Mouse (Mus musculus) heart, embryonic 13.5 days (tissue): ENCODE results near the gene Efcab9. TPM values are rescaled to one million over a fixed set of nuclear protein-coding genes. Genes with fewer than 3 reads are reported as not detected.

Experiments
- ATAC-seq: fragments of 200-750 bp; cut with Nextera tagmentation; 2 replicates; pipeline ENCODE4 v1.8.0; 2017; ENCODE audit warnings: moderate TSS enrichment; ENCODE audit not compliant: insufficient number of reproducible peaks, low FRiP score, low TSS enrichment; ENCODE audit errors: extremely low read depth
- H3K27ac ChIP-seq: fragments of 300-500 bp; sonication (generic); replicated peaks from 2 replicates; pipeline ENCODE4 v1.5.1; 2015; ENCODE audit warnings: moderate library complexity, mild to moderate bottlenecking, inconsistent platforms
- H3K27me3 ChIP-seq: fragments of 300-500 bp; sonication (generic); replicated peaks from 2 replicates; pipeline ENCODE4 v1.6.1; 2015; ENCODE audit warnings: mild to moderate bottlenecking, inconsistent platforms
- H3K36me3 ChIP-seq: fragments of 300-500 bp; sonication (generic); 2 replicates; pipeline ENCODE4 v1.6.1; 2015; ENCODE audit warnings: mild to moderate bottlenecking, inconsistent platforms
- H3K4me1 ChIP-seq: fragments of 300-500 bp; sonication (generic); 2 replicates; pipeline ENCODE4 v1.6.1; 2015; ENCODE audit warnings: inconsistent platforms
- H3K4me2 ChIP-seq: fragments of 300-500 bp; sonication (generic); 2 replicates; pipeline ENCODE4 v1.6.1; 2015; ENCODE audit warnings: inconsistent platforms, mild to moderate bottlenecking, moderate library complexity
- H3K4me3 ChIP-seq: fragments of 300-500 bp; sonication (generic); 2 replicates; pipeline ENCODE4 v1.5.1; 2015; ENCODE audit warnings: moderate library complexity, mild to moderate bottlenecking, inconsistent platforms
- H3K9ac ChIP-seq: fragments of 300-500 bp; sonication (generic); 2 replicates; pipeline ENCODE4 v1.6.1; 2015; ENCODE audit warnings: inconsistent platforms, mild to moderate bottlenecking, moderate library complexity
- H3K9me3 ChIP-seq: fragments of 300-500 bp; sonication (generic); 2 replicates; pipeline ENCODE4 v1.6.1; 2016; ENCODE audit warnings: inconsistent platforms
- WGBS: fragments of 180-500 bp; shearing (Covaris S2); methylation state at CpG from one replicate; pipeline ENCODE4 v1.1.7; 2015; ENCODE audit warnings: mixed read lengths; 5-methylcytosine and 5-hydroxymethylcytosine counted together
- polyA plus RNA-seq: library from polyadenylated mRNA; unstranded; fragments of >200 nt; fragmentation: Nextera tagmentation; extraction: Ambion mirVana; gene quantifications from 2 replicates; pipeline ENCODE4 v1.2.1, GENCODE M21; 2015

The Efcab9 gene
- polyA plus RNA-seq, 1 experiment from 2014 or later = 0.25 TPM

DNA sequence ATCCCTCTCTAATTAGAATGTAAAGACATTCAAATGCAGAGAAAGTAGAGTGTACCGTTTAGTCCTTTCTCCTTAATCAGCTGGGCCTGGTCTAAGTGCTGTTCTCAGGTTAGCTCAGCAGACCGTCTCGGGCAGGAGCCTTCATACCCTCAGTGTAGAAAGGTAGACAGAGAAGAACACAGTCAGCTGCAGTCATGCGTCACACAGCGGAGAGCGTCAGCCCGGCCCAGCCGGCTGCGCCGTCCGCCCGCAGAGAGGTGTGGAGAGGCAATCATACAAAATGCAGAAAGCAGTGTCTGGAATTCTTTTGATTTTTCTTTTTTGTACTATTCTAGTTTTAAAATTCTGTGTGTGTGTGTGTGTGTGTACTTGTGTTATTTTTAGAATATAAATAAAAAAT lies 13.7 kb upstream of the Efcab9 start:
- 83% methylated on average over 12 of the region's 12 CpGs for WGBS
- ATAC-seq = no peak
- Histone ChIP-seq H3K36me3 (no peaks in the 10 kb centered on the region), H3K9me3 (no peaks in the 10 kb centered on the region), H3K9ac (no peak overlapping the region), H3K27ac (no peak overlapping the region), H3K27me3 (no peaks in the 10 kb centered on the region), H3K4me3 (no peak overlapping the region), H3K4me1 (peaks cover 53% of the 10 kb centered on the region), H3K4me2 (no peak overlapping the region)

DNA sequence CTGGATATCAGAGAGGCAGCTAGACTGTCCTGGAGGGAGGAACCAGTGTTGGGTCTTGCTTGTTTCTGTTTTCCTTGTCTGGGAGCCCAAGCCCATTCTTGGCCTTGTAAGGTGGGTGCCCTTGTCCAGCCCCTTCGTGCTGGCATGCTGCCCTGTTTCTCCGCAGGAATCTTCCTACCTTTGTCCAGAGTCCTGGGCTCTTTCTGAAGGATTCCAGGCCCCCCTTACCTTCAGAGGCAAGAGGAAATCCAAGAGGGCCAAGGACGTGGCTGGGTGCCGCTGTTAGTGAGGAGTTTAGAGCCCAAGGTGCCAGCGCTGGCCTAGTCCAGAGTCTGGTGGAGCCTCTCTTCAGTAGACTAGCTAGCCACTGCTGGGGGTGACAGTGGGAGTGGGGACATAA lies 12.6 kb upstream of the Efcab9 start:
- Histone ChIP-seq H3K9me3 (no peaks in the 10 kb centered on the region), H3K4me1 (peaks cover 56% of the 10 kb centered on the region), H3K27me3 (no peaks in the 10 kb centered on the region), H3K4me2 (no peak overlapping the region), H3K36me3 (no peaks in the 10 kb centered on the region), H3K27ac (no peak overlapping the region), H3K4me3 (no peak overlapping the region), H3K9ac (no peak overlapping the region)
- WGBS = 86% methylated on average over 5 of the region's 5 CpGs
- no peak for ATAC-seq

- Histone ChIP-seq H3K9ac (no peak overlapping the region), H3K27ac (no peak overlapping the region), H3K4me3 (no peak overlapping the region), H3K4me1 (peaks cover 56% of the 10 kb centered on the region), H3K4me2 (no peak overlapping the region), H3K27me3 (no peaks in the 10 kb centered on the region), H3K9me3 (no peaks in the 10 kb centered on the region), H3K36me3 (no peaks in the 10 kb centered on the region)
- ATAC-seq = no peak
- 82% methylated on average over 6 of the region's 6 CpGs for WGBS
Measured at GRCm38 (mm10) chr11:32544041-32544440, 12.2 kb upstream of the Efcab9 start.

GRCm38 (mm10) chr11:32542687-32543411 lies 11.0 kb upstream of the Efcab9 start:
- peaks cover 57% of the 10 kb centered on the region for H3K4me1 ChIP-seq
- H3K36me3 ChIP-seq = no peaks in the 10 kb centered on the region
- no peaks in the 10 kb centered on the region for H3K27me3 ChIP-seq
- H3K9ac ChIP-seq = 0 out of 2 replicates have a peak overlapping the region, but pooled peaks have one; percentile 37
- peak overlapping the region; percentile 53 for H3K27ac ChIP-seq
- no peak for ATAC-seq
- H3K4me3 ChIP-seq = no peak overlapping the region
- peak overlapping the region; percentile 24; the same call in 1 of the 2 replicates for H3K4me2 ChIP-seq
- WGBS = 19% methylated on average over 3 of the region's 3 CpGs
- H3K9me3 ChIP-seq = no peaks in the 10 kb centered on the region

GRCm38 (mm10) chr11:32542181-32542580 lies 10.3 kb upstream of the Efcab9 start:
- peak overlapping the region; percentile 24; the same call in 1 of the 2 replicates for H3K4me2 ChIP-seq
- no peaks in the 10 kb centered on the region for H3K9me3 ChIP-seq
- no peak overlapping the region for H3K4me3 ChIP-seq
- peak overlapping the region; percentile 53 for H3K27ac ChIP-seq
- WGBS = 83% methylated on average over 4 of the region's 4 CpGs
- H3K4me1 ChIP-seq = peaks cover 50% of the 10 kb centered on the region
- no peaks in the 10 kb centered on the region for H3K27me3 ChIP-seq
- H3K9ac ChIP-seq = no peak overlapping the region
- H3K36me3 ChIP-seq = no peaks in the 10 kb centered on the region
- ATAC-seq = no peak

DNA sequence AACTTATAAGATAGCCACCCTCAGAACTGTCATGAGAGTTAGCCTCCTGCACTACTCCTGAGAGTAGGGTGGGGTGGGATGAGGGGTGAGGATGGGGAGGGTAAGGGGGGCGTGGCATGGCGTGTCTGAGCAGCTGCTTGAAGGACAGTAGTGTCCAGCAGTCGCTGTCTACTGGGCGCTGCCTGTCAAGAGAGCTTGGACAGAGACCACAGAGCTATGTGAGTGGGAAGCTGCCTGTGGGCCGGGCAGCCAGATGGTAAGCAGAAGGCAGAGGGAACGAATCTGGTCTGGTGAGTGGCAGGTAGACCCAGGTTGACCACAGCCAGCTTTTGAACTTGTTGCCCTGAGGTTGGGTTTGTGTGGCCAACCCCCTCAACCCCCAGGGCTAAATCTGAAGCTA lies 8.6 kb upstream of the Efcab9 start:
- Histone ChIP-seq H3K27ac (no peak overlapping the region), H3K4me2 (no peak overlapping the region), H3K9ac (no peak overlapping the region), H3K9me3 (no peaks in the 10 kb centered on the region), H3K4me3 (no peak overlapping the region), H3K36me3 (no peaks in the 10 kb centered on the region), H3K27me3 (no peaks in the 10 kb centered on the region), H3K4me1 (peaks cover 39% of the 10 kb centered on the region)
- ATAC-seq = no peak
- 64% methylated on average over 6 of the region's 6 CpGs for WGBS

DNA sequence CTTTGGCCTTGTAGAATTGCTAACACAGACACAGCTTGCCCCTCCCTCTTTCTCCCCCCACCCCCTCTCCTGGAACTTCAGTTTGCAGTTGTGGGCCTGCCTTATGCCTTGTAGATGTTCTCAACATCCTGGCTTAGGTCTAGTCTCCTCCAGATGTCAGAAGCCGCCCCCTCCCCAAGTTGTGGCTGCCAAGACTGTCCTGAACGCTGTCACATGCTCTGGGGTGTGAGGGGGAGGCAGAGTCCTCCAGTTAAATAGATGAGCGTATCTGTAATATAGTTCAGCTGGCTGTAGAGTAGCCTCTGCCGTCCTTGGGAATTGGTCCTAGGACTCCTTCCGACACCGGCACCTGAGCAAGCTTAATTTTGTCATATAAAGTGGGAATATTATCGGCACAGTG lies 7.8 kb upstream of the Efcab9 start:
- Histone ChIP-seq H3K27me3 (no peaks in the 10 kb centered on the region; the same call in 1 of the 2 replicates), H3K9me3 (no peaks in the 10 kb centered on the region), H3K27ac (0 out of 2 replicates have a peak overlapping the region, but pooled peaks have one; percentile 54), H3K36me3 (no peaks in the 10 kb centered on the region), H3K4me1 (peaks cover 44% of the 10 kb centered on the region), H3K4me2 (no peak overlapping the region), H3K4me3 (no peak overlapping the region), H3K9ac (no peak overlapping the region)
- WGBS = 74% methylated on average over 7 of the region's 7 CpGs
- no peak for ATAC-seq

DNA sequence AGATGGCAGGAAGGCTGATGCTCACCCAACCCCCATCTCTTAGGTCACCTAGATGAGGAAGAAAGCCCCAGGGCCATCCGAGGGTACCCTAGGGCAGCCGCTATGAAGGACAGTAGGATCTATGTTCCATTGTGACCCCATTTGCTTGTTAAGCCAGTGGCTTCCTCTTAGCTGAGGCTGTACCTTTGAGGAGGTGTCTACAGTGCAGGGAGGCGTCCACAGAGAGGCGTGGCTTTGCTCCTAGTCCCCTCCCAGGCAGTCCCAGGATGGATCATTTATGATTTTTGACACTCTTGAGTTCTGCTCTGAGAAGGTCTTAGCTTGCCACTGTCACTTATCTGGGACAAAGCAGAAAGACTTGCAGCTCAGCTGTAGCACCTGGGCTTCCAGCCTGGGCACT lies 7.0 kb upstream of the Efcab9 start:
- WGBS = 84% methylated on average over 4 of the region's 4 CpGs
- Histone ChIP-seq H3K4me2 (no peak overlapping the region), H3K4me3 (no peak overlapping the region), H3K4me1 (peaks cover 53% of the 10 kb centered on the region), H3K27ac (peak overlapping the region; percentile 54; the same call in 1 of the 2 replicates), H3K27me3 (no peaks in the 10 kb centered on the region; the same call in 1 of the 2 replicates), H3K9ac (no peak overlapping the region), H3K36me3 (no peaks in the 10 kb centered on the region), H3K9me3 (no peaks in the 10 kb centered on the region)
- ATAC-seq = no peak

- H3K4me1 ChIP-seq = peaks cover 57% of the 10 kb centered on the region
- no peak overlapping the region for H3K4me3 ChIP-seq
- WGBS = 64% methylated on average over 6 of the region's 6 CpGs
- no peak overlapping the region for H3K4me2 ChIP-seq
- ATAC-seq = 0 out of 2 replicates have a peak, but pooled peaks have one; percentile 34
- H3K9ac ChIP-seq = no peak overlapping the region
- peak overlapping the region; percentile 63 for H3K27ac ChIP-seq
- no peaks in the 10 kb centered on the region for H3K36me3 ChIP-seq
- no peaks in the 10 kb centered on the region; the same call in 1 of the 2 replicates for H3K27me3 ChIP-seq
- H3K9me3 ChIP-seq = no peaks in the 10 kb centered on the region
Measured at GRCm38 (mm10) chr11:32538435-32538834, 6.6 kb upstream of the Efcab9 start.

DNA sequence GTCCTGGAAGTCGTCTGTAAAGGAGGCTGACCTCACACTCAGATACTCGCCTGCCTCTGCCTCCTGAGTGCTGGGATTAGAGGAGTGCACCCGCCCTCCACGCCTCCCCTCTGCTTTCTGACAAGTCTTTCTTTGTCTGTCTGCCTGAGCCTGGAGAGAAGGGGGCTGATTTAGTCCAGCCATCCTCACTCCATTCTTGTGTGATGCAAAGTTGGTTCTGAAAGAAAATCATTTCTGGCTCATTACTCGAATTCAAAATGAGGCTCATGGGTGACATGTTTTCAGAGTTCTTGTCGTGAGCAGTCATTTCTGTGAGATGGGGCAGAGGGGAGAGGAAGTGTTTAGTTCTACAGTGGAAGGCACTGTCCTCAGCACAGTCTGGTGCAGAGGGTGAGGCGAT lies 5.1 kb upstream of the Efcab9 start:
- H3K36me3 ChIP-seq = no peaks in the 10 kb centered on the region
- ATAC-seq = no peak
- no peak overlapping the region for H3K4me2 ChIP-seq
- no peak overlapping the region for H3K9ac ChIP-seq
- no peaks in the 10 kb centered on the region; the same call in 1 of the 2 replicates for H3K27me3 ChIP-seq
- 59% methylated on average over 7 of the region's 7 CpGs for WGBS
- H3K4me1 ChIP-seq = peaks cover 49% of the 10 kb centered on the region
- H3K9me3 ChIP-seq = no peaks in the 10 kb centered on the region
- H3K27ac ChIP-seq = no peak overlapping the region
- no peak overlapping the region for H3K4me3 ChIP-seq

GRCm38 (mm10) chr11:32535646-32536045 lies 3.8 kb upstream of the Efcab9 start:
- no peaks in the 10 kb centered on the region; the same call in 1 of the 2 replicates for H3K27me3 ChIP-seq
- no peak overlapping the region for H3K4me3 ChIP-seq
- H3K9ac ChIP-seq = no peak overlapping the region
- no peaks in the 10 kb centered on the region for H3K9me3 ChIP-seq
- no peak overlapping the region for H3K27ac ChIP-seq
- ATAC-seq = no peak
- H3K4me2 ChIP-seq = no peak overlapping the region
- H3K36me3 ChIP-seq = no peaks in the 10 kb centered on the region
- 93% methylated on average over 4 of the region's 4 CpGs for WGBS
- H3K4me1 ChIP-seq = peaks cover 52% of the 10 kb centered on the region
